Mouse (Mus musculus) lung, adult 2 months (tissue): ENCODE results near the gene Tmem151b.

ENCODE experiments used
- CTCF ChIP-seq: fragments of 200-500 bp; IDR thresholded peaks from 2 replicates; pipeline ENCODE4 v1.5.1; 2011; ENCODE audit warnings: mild to moderate bottlenecking, low read length, control low read depth; ENCODE audit not compliant: insufficient read depth
- POLR2A ChIP-seq: fragments of 200-500 bp; IDR thresholded peaks from 2 replicates; pipeline ENCODE4 v1.6.1; 2011; ENCODE audit warnings: low read depth, mild to moderate bottlenecking, control low read depth, low read length, borderline replicate concordance; ENCODE audit errors: extremely low read depth

GRCm38 (mm10) chr17:45573087-45573779, 23.8 kb upstream of the Tmem151b start, which contains the start of gene Hsp90ab1:
- peak; percentile 99 for TF ChIP-seq POLR2A
- no peak for TF ChIP-seq CTCF
